Mouse (Mus musculus) retina, postnatal 7 days (tissue): ENCODE measurements around the gene Capn9.

ENCODE experiments used
- DNase-seq: peaks from one replicate; pipeline ENCODE4 v3.0.0-alpha.2; 2012; ENCODE audit warnings: low read depth, low spot score

Capn9 gene

GRCm38 (mm10) chr8:124575811-124576210 is at the start of gene Capn9:
TSS of gene Capn9 (plus strand) at chr8:124576111.
- DNase-seq: no peak

GRCm38 (mm10) chr8:124526261-124526660 is 49.6 kb upstream of the Capn9 start:
- no peak for DNase-seq

- DNase-seq: no peak
Measured at GRCm38 (mm10) chr8:124530076-124530475, 45.8 kb upstream of the Capn9 start.

GRCm38 (mm10) chr8:124530556-124530955 is 45.4 kb upstream of the Capn9 start:
- no peak for DNase-seq

GRCm38 (mm10) chr8:124530996-124531395 is 44.9 kb upstream of the Capn9 start:
- no peak for DNase-seq

- no peak for DNase-seq
Measured at GRCm38 (mm10) chr8:124532626-124533025, 43.3 kb upstream of the Capn9 start.

GRCm38 (mm10) chr8:124535451-124535850 is 40.5 kb upstream of the Capn9 start:
- DNase-seq: no peak

GRCm38 (mm10) chr8:124540906-124541305 is 35.0 kb upstream of the Capn9 start:
- no peak for DNase-seq

- DNase-seq: no peak
Measured at GRCm38 (mm10) chr8:124542001-124542400, 33.9 kb upstream of the Capn9 start.

GRCm38 (mm10) chr8:124543272-124543671 is 32.6 kb upstream of the Capn9 start:
- DNase-seq: no peak

- no peak for DNase-seq
Measured at GRCm38 (mm10) chr8:124546371-124546770, 29.5 kb upstream of the Capn9 start.

GRCm38 (mm10) chr8:124546815-124547214 is 29.1 kb upstream of the Capn9 start:
- no peak for DNase-seq

- no peak for DNase-seq
Measured at GRCm38 (mm10) chr8:124547269-124547668, 28.6 kb upstream of the Capn9 start.

GRCm38 (mm10) chr8:124548187-124548586 is 27.7 kb upstream of the Capn9 start:
- no peak for DNase-seq

- DNase-seq: no peak
Measured at GRCm38 (mm10) chr8:124551011-124551661, 24.8 kb upstream of the Capn9 start.

GRCm38 (mm10) chr8:124555113-124555750 is 20.7 kb upstream of the Capn9 start:
- no peak for DNase-seq

GRCm38 (mm10) chr8:124556164-124556563 is 19.7 kb upstream of the Capn9 start:
- no peak for DNase-seq

GRCm38 (mm10) chr8:124556658-124557057 is 19.3 kb upstream of the Capn9 start:
- DNase-seq: peak; percentile 20

- no peak for DNase-seq
Measured at GRCm38 (mm10) chr8:124557476-124557875, 18.4 kb upstream of the Capn9 start.

- no peak for DNase-seq
Measured at GRCm38 (mm10) chr8:124567126-124567525, 8.8 kb upstream of the Capn9 start.

- no peak for DNase-seq
Measured at GRCm38 (mm10) chr8:124567584-124567983, 8.3 kb upstream of the Capn9 start.

- no peak for DNase-seq
Measured at GRCm38 (mm10) chr8:124569100-124569499, 6.8 kb upstream of the Capn9 start.

- DNase-seq: no peak
Measured at GRCm38 (mm10) chr8:124569593-124569992, 6.3 kb upstream of the Capn9 start, which contains the start of gene Agt. TSS of gene Agt (minus strand) at chr8:124569706.
